Mouse (Mus musculus) heart, adult 2 months (tissue): ENCODE measurements around the gene Fignl2.

Experiments
- CTCF ChIP-seq: fragments of 200-600 bp; IDR thresholded peaks from 2 replicates; pipeline ENCODE4 v1.8.1; 2022; ENCODE audit warnings: antibody characterized with exemption, mild to moderate bottlenecking, moderate library complexity
- EP300 ChIP-seq: fragments of 200-500 bp; IDR thresholded peaks from 2 replicates; pipeline ENCODE4 v1.6.1; 2011; ENCODE audit warnings: low read depth, low read length, control low read depth; ENCODE audit not compliant: insufficient read depth
- POLR2A ChIP-seq: fragments of 200-500 bp; IDR thresholded peaks from 2 replicates; pipeline ENCODE4 v1.6.1; 2011; ENCODE audit warnings: mild to moderate bottlenecking, low read depth, low read length, control low read depth; ENCODE audit not compliant: insufficient read depth

DNA sequence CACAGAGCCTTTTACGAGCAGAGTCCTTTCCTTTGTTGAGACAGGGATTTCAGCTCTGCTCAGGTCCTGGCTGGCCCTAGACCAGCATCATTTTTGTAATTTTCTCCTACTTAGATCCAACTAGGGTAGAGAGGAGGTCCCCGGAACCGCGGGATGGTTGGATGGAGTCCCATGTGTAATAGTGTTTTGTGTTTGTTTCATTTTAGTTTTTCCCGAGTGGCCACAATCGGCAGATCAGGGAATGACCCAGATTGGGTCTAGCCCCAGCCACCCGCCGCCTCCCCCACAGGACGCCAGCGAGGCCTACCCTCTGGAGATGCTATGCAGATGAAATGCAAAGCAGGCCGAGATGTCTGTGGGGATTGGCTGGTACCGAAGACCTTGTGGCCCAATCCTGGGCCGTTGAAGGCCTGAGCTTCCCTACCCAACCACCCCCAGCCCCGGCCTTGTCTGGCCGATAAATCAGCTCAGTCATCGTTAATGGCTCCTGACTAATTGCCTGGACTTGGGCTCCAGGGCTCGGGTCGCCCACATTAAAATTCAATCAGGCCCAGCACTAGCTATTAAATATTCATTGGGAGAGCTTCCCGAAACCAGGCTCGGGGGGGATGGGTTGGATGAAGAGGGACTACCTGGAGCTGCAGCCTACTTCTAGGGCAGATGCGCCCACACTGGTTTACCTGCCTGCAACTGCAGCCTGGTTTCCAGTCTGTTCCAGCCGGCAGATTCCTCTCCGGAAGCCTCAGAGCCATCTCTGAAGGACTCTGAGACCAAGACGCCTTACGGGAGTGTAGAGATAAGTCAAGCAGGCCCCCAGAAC lies 14.7 kb upstream of the Fignl2 start:
- TF ChIP-seq CTCF = no peak
- TF ChIP-seq POLR2A = no peak
- TF ChIP-seq EP300 = no peak
